Mouse (Mus musculus) midbrain, embryonic 10.5 days (tissue): ENCODE measurements at regions not wholly inside any gene's neighbourhood (a gene's known extent, or its start where the extent isn't known, plus 50 kb on each side); places are given as distances from the start of the nearest gene placed in this dataset.

Source experiments
- DNase-seq: peaks from one replicate; pipeline ENCODE4 v3.0.0-alpha.2; 2017; ENCODE audit warnings: low spot score
- H3K27ac ChIP-seq: fragments of 300-500 bp; sonication (generic); replicated peaks from 2 replicates; pipeline ENCODE4 v1.5.1; 2016; ENCODE audit warnings: mild to moderate bottlenecking
- H3K27me3 ChIP-seq: fragments of 300-500 bp; sonication (generic); 2 replicates; pipeline ENCODE4 v1.6.1; 2016; ENCODE audit warnings: low read depth, mild to moderate bottlenecking; ENCODE audit not compliant: poor library complexity, severe bottlenecking
- H3K36me3 ChIP-seq: fragments of 300-500 bp; sonication (generic); 2 replicates; pipeline ENCODE4 v1.6.1; 2016; ENCODE audit warnings: mild to moderate bottlenecking, moderate library complexity
- H3K4me1 ChIP-seq: fragments of 300-500 bp; sonication (generic); 2 replicates; pipeline ENCODE4 v1.6.1; 2016
- H3K4me3 ChIP-seq: fragments of 300-500 bp; sonication (generic); 2 replicates; pipeline ENCODE4 v1.5.1; 2016; ENCODE audit warnings: mild to moderate bottlenecking, moderate library complexity
- H3K9me3 ChIP-seq: fragments of 300-500 bp; sonication (generic); replicated peaks from 2 replicates; pipeline ENCODE4 v1.6.1; 2016; ENCODE audit warnings: mild to moderate bottlenecking
- WGBS: fragments of 180-500 bp; shearing (Covaris S2); methylation state at CpG from one replicate; pipeline ENCODE4 v1.1.7; 2016; 5-methylcytosine and 5-hydroxymethylcytosine counted together

GRCm38 (mm10) chr10:68378212-68378611 is 99.7 kb upstream of the Arid5b start:
- DNase-seq, result no peak
- no peaks in the 10 kb centered on the region for H3K36me3 ChIP-seq
- no peaks in the 10 kb centered on the region for H3K27me3 ChIP-seq
- no peaks in the 10 kb centered on the region for H3K4me1 ChIP-seq
- no peaks in the 10 kb centered on the region for H3K9me3 ChIP-seq
- no peak overlapping the region for H3K27ac ChIP-seq
- WGBS, result 93% methylated on average over 5 of the region's 5 CpGs
- H3K4me3 ChIP-seq, result no peak overlapping the region

GRCm38 (mm10) chr10:68377479-68377878 is 98.9 kb upstream of the Arid5b start:
- Histone ChIP-seq H3K27ac (no peak overlapping the region), H3K4me1 (no peaks in the 10 kb centered on the region), H3K36me3 (no peaks in the 10 kb centered on the region), H3K9me3 (no peaks in the 10 kb centered on the region), H3K27me3 (no peaks in the 10 kb centered on the region), H3K4me3 (no peak overlapping the region)
- WGBS, result 95% methylated on average over 4 of the region's 4 CpGs
- DNase-seq, result no peak

- Histone ChIP-seq H3K27me3 (no peaks in the 10 kb centered on the region), H3K27ac (no peak overlapping the region), H3K4me3 (no peak overlapping the region), H3K4me1 (no peaks in the 10 kb centered on the region), H3K36me3 (no peaks in the 10 kb centered on the region), H3K9me3 (no peaks in the 10 kb centered on the region)
- 87% methylated on average over 5 of the region's 5 CpGs for WGBS
- no peak for DNase-seq
These were observed 95.3 kb upstream of the Arid5b start for GRCm38 (mm10) chr10:68373875-68374274.

- Histone ChIP-seq H3K4me3 (no peak overlapping the region), H3K27ac (no peak overlapping the region), H3K4me1 (no peaks in the 10 kb centered on the region), H3K27me3 (no peaks in the 10 kb centered on the region), H3K9me3 (no peaks in the 10 kb centered on the region), H3K36me3 (no peaks in the 10 kb centered on the region)
- DNase-seq, result no peak
- WGBS, result 93% methylated on average over 6 of the region's 6 CpGs
These were observed 93.2 kb upstream of the Arid5b start for GRCm38 (mm10) chr10:68371785-68372184.

- DNase-seq, result no peak
- WGBS, result 91% methylated on average over 8 of the region's 8 CpGs
- no peaks in the 10 kb centered on the region for H3K36me3 ChIP-seq
- no peak overlapping the region for H3K27ac ChIP-seq
- H3K4me1 ChIP-seq, result no peaks in the 10 kb centered on the region
- no peaks in the 10 kb centered on the region for H3K9me3 ChIP-seq
- H3K27me3 ChIP-seq, result no peaks in the 10 kb centered on the region
- no peak overlapping the region for H3K4me3 ChIP-seq
These were observed 92.4 kb upstream of the Arid5b start for GRCm38 (mm10) chr10:68370986-68371385.

- no peak overlapping the region for H3K4me3 ChIP-seq
- H3K36me3 ChIP-seq, result no peaks in the 10 kb centered on the region
- H3K27ac ChIP-seq, result no peak overlapping the region
- no peak for DNase-seq
- peaks cover 5% of the 10 kb centered on the region; the same call in 1 of the 2 replicates for H3K9me3 ChIP-seq
- WGBS, result 88% methylated on average over 3 of the region's 3 CpGs
- H3K27me3 ChIP-seq, result no peaks in the 10 kb centered on the region
- no peaks in the 10 kb centered on the region for H3K4me1 ChIP-seq
These were observed 88.3 kb upstream of the Arid5b start for GRCm38 (mm10) chr10:68366796-68367195.

GRCm38 (mm10) chr10:68360765-68361483 is 82.4 kb upstream of the Arid5b start:
- no peaks in the 10 kb centered on the region for H3K36me3 ChIP-seq
- 86% methylated on average over 6 of the region's 6 CpGs for WGBS
- H3K4me1 ChIP-seq, result peaks cover 3% of the 10 kb centered on the region
- peaks cover 5% of the 10 kb centered on the region; the same call in 1 of the 2 replicates for H3K9me3 ChIP-seq
- no peak overlapping the region for H3K4me3 ChIP-seq
- no peak for DNase-seq
- H3K27ac ChIP-seq, result no peak overlapping the region
- no peaks in the 10 kb centered on the region for H3K27me3 ChIP-seq

- Histone ChIP-seq H3K9me3 (no peaks in the 10 kb centered on the region; the same call in 1 of the 2 replicates), H3K36me3 (no peaks in the 10 kb centered on the region), H3K27me3 (no peaks in the 10 kb centered on the region), H3K27ac (no peak overlapping the region), H3K4me1 (peaks cover 21% of the 10 kb centered on the region), H3K4me3 (no peak overlapping the region)
- 96% methylated on average over 2 of the region's 2 CpGs for WGBS
- no peak for DNase-seq
These were observed 80.6 kb upstream of the Arid5b start for GRCm38 (mm10) chr10:68359135-68359534.

GRCm38 (mm10) chr10:68356973-68357372 is 78.4 kb upstream of the Arid5b start:
- Histone ChIP-seq H3K36me3 (no peaks in the 10 kb centered on the region), H3K9me3 (no peaks in the 10 kb centered on the region; the same call in 1 of the 2 replicates), H3K27me3 (no peaks in the 10 kb centered on the region), H3K4me3 (no peak overlapping the region), H3K4me1 (peaks cover 32% of the 10 kb centered on the region), H3K27ac (no peak overlapping the region)
- no peak for DNase-seq
- 83% methylated on average over 6 of the region's 6 CpGs for WGBS

GRCm38 (mm10) chr10:68356521-68356920 is 78.0 kb upstream of the Arid5b start:
- Histone ChIP-seq H3K4me1 (peaks cover 32% of the 10 kb centered on the region), H3K4me3 (no peak overlapping the region), H3K9me3 (no peaks in the 10 kb centered on the region; the same call in 1 of the 2 replicates), H3K27ac (no peak overlapping the region), H3K27me3 (no peaks in the 10 kb centered on the region), H3K36me3 (no peaks in the 10 kb centered on the region)
- WGBS, result 94% methylated on average over 5 of the region's 5 CpGs
- DNase-seq, result no peak

GRCm38 (mm10) chr10:68356093-68356485 is 77.5 kb upstream of the Arid5b start:
- no peak overlapping the region for H3K4me3 ChIP-seq
- 44% methylated on average over 6 of the region's 6 CpGs for WGBS
- DNase-seq, result no peak

GRCm38 (mm10) chr10:68355471-68356092 is 77.0 kb upstream of the Arid5b start:
- WGBS, result 45% methylated on average over 6 of the region's 6 CpGs
- Histone ChIP-seq H3K4me1 (peaks cover 32% of the 10 kb centered on the region), H3K27me3 (no peaks in the 10 kb centered on the region), H3K27ac (peak overlapping the region; percentile 61), H3K9me3 (no peaks in the 10 kb centered on the region; the same call in 1 of the 2 replicates), H3K36me3 (no peaks in the 10 kb centered on the region), H3K4me3 (no peak overlapping the region)
- DNase-seq, result no peak

More at GRCm38 (mm10) chr10:68356093-68356485, 77.5 kb upstream of the Arid5b start:
- peak overlapping the region; percentile 61 for H3K27ac ChIP-seq
- peaks cover 32% of the 10 kb centered on the region for H3K4me1 ChIP-seq
- no peaks in the 10 kb centered on the region for H3K27me3 ChIP-seq
- H3K9me3 ChIP-seq, result no peaks in the 10 kb centered on the region; the same call in 1 of the 2 replicates
- H3K36me3 ChIP-seq, result no peaks in the 10 kb centered on the region
